In genomic region chr1:173995003-173995402, GRCm38 (mm10) we compare ENCODE assay signal across 25 mouse cellular contexts. TPM values are rescaled to one million over a fixed set of nuclear protein-coding genes. Genes with fewer than 3 reads are reported as not detected.
"Had no signal": no experiment of that assay in that cellular context is flagged by ENCODE, and none has a peak within 500 bp of the region (broad histone marks: within the 10 kb centered on the region; RNA-seq: fewer than 3 reads in every experiment).

No protein-coding gene starts in this region.

- H3K4me2 ChIP-seq: limb, embryonic 15.5 days; liver, embryonic 12.5 days; lung, embryonic 14.5 days; neural tube, embryonic 13.5 days; stomach, embryonic 15.5 days had no signal

- H3K4me1 ChIP-seq: limb, embryonic 15.5 days; liver, embryonic 12.5 days; midbrain, embryonic 10.5 days; neural tube, embryonic 13.5 days; stomach, embryonic 15.5 days had no signal

- H3K9ac ChIP-seq: limb, embryonic 15.5 days; liver, embryonic 12.5 days; lung, embryonic 14.5 days; neural tube, embryonic 13.5 days; stomach, embryonic 15.5 days had no signal

- H3K4me3 ChIP-seq: limb, embryonic 15.5 days; liver, embryonic 12.5 days; midbrain, embryonic 10.5 days; neural tube, embryonic 13.5 days; stomach, embryonic 15.5 days had no signal

- H3K27ac ChIP-seq: limb, embryonic 15.5 days; liver, embryonic 12.5 days; midbrain, embryonic 10.5 days; neural tube, embryonic 13.5 days; stomach, embryonic 15.5 days had no signal

- H3K9me3 ChIP-seq: limb, embryonic 15.5 days; liver, embryonic 12.5 days; midbrain, embryonic 10.5 days; neural tube, embryonic 13.5 days; stomach, embryonic 15.5 days had no signal

- H3K27me3 ChIP-seq: limb, embryonic 15.5 days; liver, embryonic 12.5 days; neural tube, embryonic 13.5 days; stomach, embryonic 15.5 days had no signal

- ATAC-seq: liver, embryonic 12.5 days had no signal

- H3K36me3 ChIP-seq: limb, embryonic 15.5 days; liver, embryonic 12.5 days; midbrain, embryonic 10.5 days; neural tube, embryonic 13.5 days; stomach, embryonic 15.5 days had no signal

- DNase-seq: kidney, postnatal 10 days; kidney, postnatal 4 days; lung, embryonic 14.5 days; lung, postnatal 10 days; lung, postnatal 4 days; retina, postnatal 1 day; right cerebral cortex, postnatal 4 days; spleen, adult 18-20 months; thymus, adult 2 months; thymus, postnatal 25 days had no signal

RNA-seq across cellular contexts. Expression of gene Ifi202b, which starts 12.5 kb away (rescaled TPM):
- total RNA-seq: layer of hippocampus, adult 8-10 months; layer of hippocampus, postnatal 14 days; left cerebral cortex, adult 18-20 months; left cerebral cortex, postnatal 14 days; megakaryocyte, adult 5-6 weeks had no signal
- polyA plus RNA-seq: kidney, embryonic 14.5 days; limb, embryonic 11.5 days; liver, embryonic 12.5 days; liver, embryonic 16.5 days; lung, embryonic 14.5 days; midbrain, embryonic 10.5 days; neural tube, embryonic 13.5 days; testis, adult 2 months; urinary bladder, adult 2 months had no signal

RNA-seq across cellular contexts. Expression of gene Ifi205, which starts 36.6 kb away (rescaled TPM):
- total RNA-seq: layer of hippocampus, adult 8-10 months; left cerebral cortex, adult 18-20 months; left cerebral cortex, postnatal 14 days had no signal
- polyA plus RNA-seq: kidney, embryonic 14.5 days; limb, embryonic 11.5 days; midbrain, embryonic 10.5 days; neural tube, embryonic 13.5 days had no signal

RNA-seq across cellular contexts. Expression of gene Olfr433, which starts 45.5 kb away (rescaled TPM):
- total RNA-seq: layer of hippocampus, adult 8-10 months; layer of hippocampus, postnatal 14 days; left cerebral cortex, adult 18-20 months; left cerebral cortex, postnatal 14 days had no signal
- polyA plus RNA-seq: kidney, embryonic 14.5 days; limb, embryonic 11.5 days; lung, embryonic 14.5 days; midbrain, embryonic 10.5 days; neural tube, embryonic 13.5 days; testis, adult 2 months had no signal

RNA-seq across cellular contexts. Expression of gene Ifi203, which starts 52.5 kb away (rescaled TPM):
- polyA plus RNA-seq: midbrain, embryonic 10.5 days had no signal
